9 mouse cellular contexts compared by ENCODE assay signal in the genomic region with DNA sequence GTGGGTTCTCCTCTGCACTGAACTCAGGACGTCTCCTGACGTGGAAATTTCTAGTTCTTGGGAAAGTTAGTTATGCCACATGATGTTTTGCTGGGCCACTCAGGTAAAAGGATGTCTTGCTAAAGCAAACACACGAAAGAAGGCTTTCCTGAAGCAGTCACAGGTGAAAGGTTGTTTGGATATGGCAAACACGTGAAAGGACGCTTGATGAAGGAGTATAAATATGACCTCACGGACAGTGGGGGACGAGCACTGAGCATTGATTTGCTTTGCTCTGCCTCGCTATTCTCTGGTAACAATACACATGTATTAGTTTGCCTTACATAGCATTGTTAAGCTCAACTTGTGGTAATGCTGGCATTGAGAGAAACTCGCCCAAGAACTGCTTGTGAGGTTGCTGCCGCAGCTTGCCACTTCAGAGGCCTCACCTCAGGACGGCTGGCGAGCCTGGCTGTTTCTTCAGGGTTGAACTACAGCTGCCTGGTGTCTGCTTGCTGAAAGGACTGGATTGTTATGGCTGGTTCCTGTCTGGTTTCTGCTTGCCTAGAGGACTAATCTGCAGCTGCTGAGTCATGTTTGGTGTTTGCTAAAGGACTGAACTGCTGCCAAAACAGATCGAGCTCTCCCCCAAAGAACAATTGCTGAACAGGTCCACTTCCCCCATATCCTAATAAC.
DNase-seq lines count a peak whose midpoint lies in the region; ATAC-seq and TF ChIP-seq lines count a peak whose summit lies in the region.
"Had no signal": no experiment of that assay in that cellular context is flagged by ENCODE, and none has a peak within 500 bp of the region (broad histone marks: within the 10 kb centered on the region; RNA-seq: fewer than 3 reads in every experiment).

No protein-coding gene starts in this region.

- 46% methylated on average over 13 of the region's 13 CpGs for WGBS in liver, postnatal 0 days (ENCODE audit: insufficient replicate concordance)
- WGBS in hindbrain, embryonic 14.5 days, result 74% methylated on average over 13 of the region's 13 CpGs

- peak; percentile 22 for DNase-seq in kidney, postnatal 10 days
- no peak for DNase-seq in kidney, adult 18-20 months
- peak; percentile 18 for DNase-seq in NIH3T3 (ENCODE audit: low read depth)
- peak; percentile 23 for DNase-seq in liver, postnatal 0 days
- DNase-seq in neural tube, embryonic 10.5 days (ENCODE audit: extremely low spot score, low spot score), result no peak
- DNase-seq in hindbrain, embryonic 14.5 days (ENCODE audit: low spot score), result no peak
- DNase-seq in cerebellum, postnatal 36 days, result no peak

- H3K36me3 ChIP-seq in liver, postnatal 0 days (replicated peaks; ENCODE audit: insufficient read depth, low read length), result no peaks in the 10 kb centered on the region
- H3K36me3 ChIP-seq in hindbrain, embryonic 14.5 days (replicated peaks; ENCODE audit: control insufficient read depth, insufficient read depth), result no peaks in the 10 kb centered on the region
- H3K36me3 ChIP-seq: limb, embryonic 15.5 days had no signal

- H3K9me3 ChIP-seq in liver, postnatal 0 days (ENCODE audit: low read length), result no peaks in the 10 kb centered on the region
- no peaks in the 10 kb centered on the region for H3K9me3 ChIP-seq in hindbrain, embryonic 14.5 days (ENCODE audit: control insufficient read depth, low read length)
- H3K9me3 ChIP-seq: limb, embryonic 15.5 days had no signal

- H3K4me1 ChIP-seq in liver, postnatal 0 days (ENCODE audit: insufficient read depth), result peaks cover 17% of the 10 kb centered on the region
- H3K4me1 ChIP-seq in hindbrain, embryonic 14.5 days (replicated peaks; ENCODE audit: control insufficient read depth, insufficient read depth, low read length), result 0 out of 2 replicates have a peak, but pooled peaks cover 6% of the 10 kb centered on the region

- peak overlapping the region; percentile 71 for H3K27ac ChIP-seq in liver, postnatal 0 days (ENCODE audit: low read depth)
- H3K27ac ChIP-seq in hindbrain, embryonic 14.5 days, result no peak overlapping the region
- H3K27ac ChIP-seq: limb, embryonic 15.5 days had no signal

- H3K9ac ChIP-seq in liver, postnatal 0 days (replicated peaks), result 0 out of 2 replicates have a peak overlapping the region, but pooled peaks have one; percentile 3
- H3K9ac ChIP-seq in hindbrain, embryonic 14.5 days, result no peak overlapping the region
- H3K9ac ChIP-seq: limb, embryonic 15.5 days had no signal

- TF ChIP-seq CTCF in liver, postnatal 0 days (IDR thresholded peaks at IDR 0.05; ENCODE audit: low read depth), result no peak

- no peaks in the 10 kb centered on the region for H3K27me3 ChIP-seq in liver, postnatal 0 days (ENCODE audit: insufficient read depth, low read length)
- no peaks in the 10 kb centered on the region for H3K27me3 ChIP-seq in hindbrain, embryonic 14.5 days (ENCODE audit: control insufficient read depth, insufficient read depth, low read length)
- H3K27me3 ChIP-seq: limb, embryonic 15.5 days had no signal

- no peak overlapping the region for H3K4me2 ChIP-seq in liver, postnatal 0 days (ENCODE audit: low read depth, low read length)
- no peak overlapping the region for H3K4me2 ChIP-seq in hindbrain, embryonic 14.5 days (replicated peaks)
- H3K4me2 ChIP-seq: limb, embryonic 15.5 days had no signal

- no peak for TF ChIP-seq EP300 in liver, postnatal 0 days (IDR thresholded peaks at IDR 0.05; ENCODE audit: low read depth)

- H3K4me3 ChIP-seq in liver, postnatal 0 days (ENCODE audit: low read depth, low read length), result no peak overlapping the region
- H3K4me3 ChIP-seq in hindbrain, embryonic 14.5 days (replicated peaks; ENCODE audit: low read length), result no peak overlapping the region
- H3K4me3 ChIP-seq: limb, embryonic 15.5 days had no signal

- ATAC-seq in common myeloid progenitor, adult 5-6 weeks (replicated peaks; ENCODE audit: low read depth, poor library complexity, severe bottlenecking), result peak; percentile 74
- ATAC-seq in liver, postnatal 0 days, result peak; percentile 83
- ATAC-seq in hindbrain, embryonic 14.5 days (ENCODE audit: low FRiP score), result no peak

Comparison
In these comparisons a context has a peak if more than half of its experiments do, and no peak if none do; other contexts are left out.
1. DNase-seq: peak in kidney, postnatal 10 days (single experiment), NIH3T3 (single experiment) and liver, postnatal 0 days (single experiment); none in kidney, adult 18-20 months (single experiment), neural tube, embryonic 10.5 days (single experiment), hindbrain, embryonic 14.5 days (single experiment) and cerebellum, postnatal 36 days (0 of 2).